Mouse (Mus musculus): Measurements from ENCODE around the gene Apeh.

The Apeh gene

GRCm38 (mm10) chr9:108051184-108051930 lies 43.0 kb downstream of the Apeh start:
- no peak for DNase-seq (ENCODE audit: low read depth, low spot score)

DNA sequence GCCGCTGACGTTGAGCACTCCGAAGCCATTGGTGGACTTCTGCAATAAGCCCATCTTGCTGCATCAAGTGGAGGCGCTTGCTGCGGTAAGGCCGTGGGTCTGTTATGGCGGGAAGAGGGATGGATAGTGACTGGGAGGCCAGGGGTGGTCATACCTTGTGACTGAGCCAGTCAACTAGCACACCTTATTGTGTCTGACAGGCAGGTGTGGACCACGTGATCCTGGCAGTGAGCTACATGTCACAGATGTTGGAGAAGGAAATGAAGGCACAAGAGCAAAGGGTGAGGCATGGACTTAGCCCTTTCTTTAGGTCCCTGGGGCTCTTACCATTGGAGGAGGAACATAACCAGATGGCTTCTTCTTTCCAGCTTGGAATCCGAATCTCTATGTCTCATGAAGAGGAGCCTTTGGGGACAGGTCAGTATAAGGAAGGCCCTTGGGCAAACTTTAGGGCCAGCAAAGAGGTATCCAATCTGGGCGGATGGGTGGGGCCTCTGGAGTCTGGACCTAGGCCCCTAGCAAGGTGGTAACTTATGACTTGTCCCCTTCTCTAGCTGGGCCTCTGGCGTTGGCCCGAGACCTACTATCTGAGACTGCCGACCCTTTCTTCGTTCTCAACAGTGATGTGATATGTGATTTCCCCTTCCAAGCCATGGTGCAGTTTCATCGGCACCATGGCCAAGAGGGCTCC lies 44.7 kb downstream of the Apeh start:
- no peak for DNase-seq (ENCODE audit: low read depth, low spot score)

GRCm38 (mm10) chr9:108049016-108049455 lies 45.4 kb downstream of the Apeh start, which contains the start of gene Gmppb:
Gene Gmppb (plus strand): TSS chr9:108049242.
- DNase-seq (ENCODE audit: low read depth, low spot score): peak; percentile 97

GRCm38 (mm10) chr9:108048566-108048955 lies 45.8 kb downstream of the Apeh start:
- DNase-seq (ENCODE audit: low read depth, low spot score): peak; percentile 18

DNA sequence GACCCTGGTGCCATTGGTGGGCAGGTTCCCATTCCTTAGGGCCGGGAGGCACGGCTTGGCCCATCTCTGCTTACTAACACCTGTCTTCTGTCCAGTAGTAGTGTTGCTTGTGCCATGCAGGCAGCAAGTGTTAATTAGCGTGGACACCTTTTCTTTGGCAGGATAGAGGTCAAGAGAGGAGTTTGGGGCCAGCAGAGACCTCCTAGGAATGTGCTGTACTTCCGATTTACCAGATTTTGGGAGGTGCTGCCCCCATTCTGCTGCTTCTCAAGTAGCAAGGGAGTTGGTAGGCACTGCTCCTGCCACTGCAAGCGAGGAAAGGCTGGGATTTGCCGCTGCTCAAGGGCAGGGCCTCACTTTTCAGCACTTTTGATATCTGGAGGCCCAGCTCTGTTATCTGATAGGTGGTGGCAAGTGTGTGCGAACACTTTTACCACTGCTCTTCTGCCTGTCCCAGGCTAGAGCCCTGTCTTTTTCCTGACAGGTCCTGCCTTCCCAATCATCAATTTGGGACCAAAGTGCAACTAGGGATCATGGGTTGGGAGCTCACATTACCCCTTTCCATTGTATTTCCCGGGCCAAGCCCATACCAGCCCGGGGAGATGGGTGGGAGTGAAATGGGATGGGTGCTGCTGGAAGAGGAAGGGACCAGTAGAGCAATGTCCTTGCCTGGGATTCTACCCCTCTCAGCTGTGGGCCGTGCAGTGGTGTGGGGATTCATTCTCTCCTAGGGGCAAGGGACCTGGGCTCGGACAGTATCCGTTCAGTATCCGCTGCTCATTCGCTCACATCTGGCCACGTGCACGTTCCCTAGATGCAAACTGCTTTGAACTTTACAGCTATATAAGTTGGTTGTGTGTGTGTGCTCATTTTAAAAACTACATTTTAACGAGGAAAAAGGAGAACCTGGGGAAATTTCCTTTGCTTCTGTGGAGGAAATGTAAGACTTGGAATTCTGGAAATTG lies 46.5 kb downstream of the Apeh start:
- no peak for DNase-seq (ENCODE audit: low read depth, low spot score)

DNA sequence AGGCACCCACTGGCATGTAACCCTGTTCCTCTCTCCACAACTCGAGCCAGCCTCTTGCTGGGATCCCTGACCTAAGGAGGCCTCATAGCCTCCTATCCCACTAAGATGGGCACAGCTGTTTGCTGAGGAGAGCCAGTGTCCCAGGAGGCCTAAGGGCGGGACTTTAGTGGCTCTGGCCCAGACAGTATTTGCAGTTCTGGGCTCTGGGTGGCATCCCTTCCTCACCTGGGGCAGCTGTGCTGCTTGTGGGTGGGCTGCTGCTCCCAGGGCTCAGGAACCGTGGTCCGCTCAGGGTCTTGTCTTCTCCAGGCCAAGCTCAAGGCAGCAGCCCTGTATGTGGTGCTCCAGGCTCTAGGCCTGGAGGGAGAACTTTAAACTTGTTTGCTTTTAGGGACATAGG lies 47.8 kb downstream of the Apeh start:
- DNase-seq (ENCODE audit: low read depth, low spot score): no peak

DNA sequence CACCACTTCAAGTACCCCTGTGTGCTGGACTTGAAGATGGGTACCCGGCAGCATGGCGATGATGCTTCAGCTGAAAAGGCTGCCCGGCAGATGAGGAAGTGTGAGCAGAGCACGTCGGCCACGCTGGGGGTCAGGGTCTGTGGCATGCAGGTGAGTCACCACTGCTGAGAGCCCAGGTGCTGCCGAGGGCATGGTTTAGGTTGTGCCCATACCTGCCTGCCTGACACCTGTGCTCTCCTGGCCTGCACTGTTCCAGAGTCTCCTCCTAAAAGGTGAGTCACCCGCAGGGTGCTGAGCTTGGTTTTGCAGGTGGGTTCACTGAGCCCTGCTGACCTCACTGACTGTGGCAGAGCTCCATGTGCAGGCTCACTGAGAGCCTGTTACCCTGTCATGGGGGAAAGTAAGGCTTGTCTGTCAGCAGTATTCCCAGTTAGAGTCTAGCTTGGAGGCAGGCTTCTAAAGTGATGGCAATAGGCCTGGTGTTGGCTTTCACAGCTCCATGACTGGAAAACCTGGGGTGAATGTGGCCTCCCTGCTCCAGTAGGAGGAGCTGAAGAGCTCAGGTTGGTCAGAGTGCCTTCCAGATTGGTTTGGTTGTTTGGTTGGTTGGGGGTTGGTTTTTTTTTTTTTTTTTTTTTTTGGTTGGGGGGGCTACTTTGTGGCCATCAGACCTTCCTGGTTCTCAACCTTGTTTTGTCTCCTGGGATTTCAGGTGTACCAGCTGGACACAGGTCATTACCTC lies 49.5 kb downstream of the Apeh start:
- DNase-seq (ENCODE audit: low read depth, low spot score): no peak
